Mouse (Mus musculus) layer of hippocampus, adult 8-10 months (tissue): ENCODE data around the gene Ripk4. TPM values are rescaled to one million over a fixed set of nuclear protein-coding genes. Genes with fewer than 3 reads are reported as not detected.

Source experiments
- DNase-seq, 2 experiments: peaks; one replicate each; pipeline ENCODE4 v3.0.0; 2022; ENCODE audit warnings: low spot score in 2 of 2
- total RNA-seq, 4 experiments: library from RNA; stranded (reverse); gene quantifications; 2 replicates each; pipeline ENCODE4 v1.2.4; 2022

The Ripk4 gene
- total RNA-seq, 4 experiments from 2014 or later = 0.45 to 1.3 (median 0.70) TPM

GRCm38 (mm10) chr16:97736562-97736961, 27.0 kb downstream of the Ripk4 start:
- peak in 1 of 2 experiments; percentile 12 for DNase-seq

GRCm38 (mm10) chr16:97734760-97735322, 28.7 kb downstream of the Ripk4 start:
- DNase-seq = no peak

GRCm38 (mm10) chr16:97733599-97733998, 30.0 kb downstream of the Ripk4 start:
- no peak for DNase-seq

- no peak for DNase-seq
These were observed 33.3 kb downstream of the Ripk4 start for GRCm38 (mm10) chr16:97730321-97730720.

- DNase-seq = no peak
These were observed 37.2 kb downstream of the Ripk4 start for GRCm38 (mm10) chr16:97726436-97726835.

GRCm38 (mm10) chr16:97720093-97720492, 43.5 kb downstream of the Ripk4 start:
- DNase-seq = no peak

DNA sequence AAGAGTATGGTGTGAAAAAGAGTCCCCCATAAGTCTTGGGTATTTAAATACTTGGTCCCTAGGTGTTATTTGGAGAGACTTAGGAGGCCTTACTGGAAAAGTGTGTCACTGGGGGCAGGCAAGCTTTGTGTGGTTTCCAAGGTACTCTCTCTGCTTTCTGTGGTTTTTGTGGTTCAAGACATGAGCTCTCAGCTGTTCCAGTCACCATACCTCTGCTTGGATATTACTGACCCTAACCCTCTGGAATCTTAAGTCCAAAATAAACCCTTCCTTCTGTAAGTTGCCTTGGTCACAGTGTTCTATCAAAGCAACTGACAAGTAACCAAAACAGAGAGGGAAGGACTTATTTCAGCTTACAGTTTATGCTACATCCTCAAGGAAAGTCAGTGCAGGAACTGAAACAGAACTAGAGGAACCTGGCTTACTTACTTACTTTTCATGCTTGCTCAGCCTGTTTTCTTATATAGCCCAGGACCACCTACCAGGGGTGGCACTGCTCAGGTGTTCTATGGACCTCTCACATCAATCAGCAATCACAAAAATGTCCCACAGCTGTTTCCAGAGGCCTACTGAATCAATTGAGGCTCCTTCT, 44.1 kb downstream of the Ripk4 start:
- no peak for DNase-seq

- DNase-seq = no peak
These were observed 47.0 kb downstream of the Ripk4 start for GRCm38 (mm10) chr16:97716567-97716966.

GRCm38 (mm10) chr16:97712129-97712528, 51.5 kb downstream of the Ripk4 start:
- no peak for DNase-seq

GRCm38 (mm10) chr16:97701871-97702270, 61.7 kb downstream of the Ripk4 start:
- no peak for DNase-seq

DNA sequence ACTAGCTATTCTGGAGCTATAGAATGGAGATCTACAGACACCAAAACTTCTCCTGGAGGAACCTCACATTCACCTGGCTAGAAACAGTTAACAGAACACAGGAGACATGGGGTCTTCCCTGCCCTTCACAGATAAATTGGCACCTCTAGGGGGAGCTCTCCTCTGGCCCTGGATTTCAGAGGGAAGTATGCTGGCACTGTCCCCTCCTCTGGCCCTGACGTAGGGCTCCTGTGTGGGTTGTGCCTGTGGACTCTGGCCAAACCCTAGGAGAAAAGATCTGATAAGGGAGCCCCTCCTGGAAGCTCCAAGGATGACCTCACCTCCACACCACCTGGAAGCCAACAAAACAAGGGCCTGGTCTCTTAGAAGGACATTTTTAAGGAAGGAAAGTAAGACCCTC, 65.8 kb downstream of the Ripk4 start:
- DNase-seq = peak in 1 of 2 experiments; percentile 15

- DNase-seq = no peak
These were observed 67.9 kb downstream of the Ripk4 start for GRCm38 (mm10) chr16:97695709-97696108.

Other genes with a start within 250 kb of the Ripk4 start
- gene Fam3b, start 249.0 kb downstream of the Ripk4 start, total RNA-seq = not detected
- gene Tmprss2, start 152.6 kb downstream of the Ripk4 start, total RNA-seq = not detected
- gene Prdm15, start 88.1 kb upstream of the Ripk4 start, total RNA-seq = 10 to 100 TPM; 22.0 to 29.2 (median 24.6) TPM
- gene C2cd2, start 198.8 kb upstream of the Ripk4 start, total RNA-seq = 10 to 100 TPM; 11.1 to 14.8 (median 12.2) TPM
- gene Zbtb21, start 198.8 kb upstream of the Ripk4 start, total RNA-seq = 10 to 100 TPM; 23.0 to 33.6 (median 25.5) TPM
- 10 to 100 TPM; 18.2 to 28.7 (median 25.5) TPM for gene B230307C23Rik, start 233.5 kb upstream of the Ripk4 start, total RNA-seq